8 mouse cellular contexts compared by ENCODE assay signal in the genomic region with DNA sequence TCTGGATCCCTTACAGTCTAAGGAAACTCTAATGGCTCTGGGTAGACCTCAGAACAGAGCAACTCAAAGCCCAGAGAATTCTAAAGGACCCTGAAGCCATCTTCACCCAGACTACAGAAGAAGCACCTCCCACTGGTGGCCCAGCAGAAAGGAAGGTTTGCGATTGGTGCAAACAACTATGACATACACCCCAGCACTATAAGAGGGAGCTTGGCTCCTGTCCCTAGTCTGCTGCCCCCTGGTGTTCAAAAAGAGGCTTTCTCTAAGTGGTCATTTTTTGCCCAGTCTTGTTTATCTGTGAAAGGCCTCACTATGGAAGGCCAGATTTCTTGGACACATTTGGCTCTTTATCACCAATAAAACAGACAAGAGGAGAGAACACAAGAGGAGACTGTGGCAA.
DNase-seq lines count a peak whose midpoint lies in the region; ATAC-seq lines count a peak whose summit lies in the region.

No protein-coding gene starts in this region.

- H3K27ac ChIP-seq in kidney, embryonic 16.5 days (ENCODE audit: low read length): 0 out of 2 replicates have a peak overlapping the region, but pooled peaks have one; percentile 18
- no peak overlapping the region for H3K27ac ChIP-seq in liver, embryonic 11.5 days (ENCODE audit: low read depth, low read length)

- DNase-seq in 416B (ENCODE audit: low read depth) (peak; percentile 86), MN1 (ENCODE audit: low spot score) (peak; percentile 83)
- peak; percentile 28 for DNase-seq in cerebellum, adult 9-11 months
- DNase-seq in gastrocnemius, postnatal 14 days: peak; percentile 42
- DNase-seq in liver, embryonic 11.5 days (ENCODE audit: low spot score): peak; percentile 35
- peak; percentile 44 to 52 for DNase-seq in natural killer cell, adult 2 months (ENCODE audit: low spot score in 2 of 2)
- peak; percentile 32 for DNase-seq in thymus, postnatal 4 days

- H3K9me3 ChIP-seq in kidney, embryonic 16.5 days (ENCODE audit: low read length): no peaks in the 10 kb centered on the region
- no peaks in the 10 kb centered on the region for H3K9me3 ChIP-seq in liver, embryonic 11.5 days (ENCODE audit: control insufficient read depth, low read length)

- 32% methylated on average over 1 of the region's 1 CpGs for WGBS in kidney, embryonic 16.5 days
- WGBS in liver, embryonic 11.5 days: 38% methylated on average over 1 of the region's 1 CpGs

- peak; percentile 59; the same call in 1 of the 2 replicates for ATAC-seq in kidney, embryonic 16.5 days (ENCODE audit: low FRiP score, low TSS enrichment)
- ATAC-seq in liver, embryonic 11.5 days (replicated peaks; ENCODE audit: low FRiP score): peak; percentile 58

- peaks cover 99% of the 10 kb centered on the region for H3K36me3 ChIP-seq in kidney, embryonic 16.5 days (ENCODE audit: insufficient read depth, low read length)
- H3K36me3 ChIP-seq in liver, embryonic 11.5 days (ENCODE audit: control insufficient read depth, insufficient read depth, low read length): peaks cover 6% of the 10 kb centered on the region

- no peak overlapping the region for H3K4me2 ChIP-seq in kidney, embryonic 16.5 days (replicated peaks; ENCODE audit: low read depth, low read length)
- H3K4me2 ChIP-seq in liver, embryonic 11.5 days: no peak overlapping the region

- intact Hi-C loops in gastrocnemius, postnatal 14 days (cut with DNase I; ENCODE audit: low total_unique reads): no loop called here

- no peak overlapping the region for H3K4me3 ChIP-seq in kidney, embryonic 16.5 days (ENCODE audit: low read length)
- H3K4me3 ChIP-seq in liver, embryonic 11.5 days (ENCODE audit: low read depth, low read length): no peak overlapping the region

- no peak overlapping the region for H3K9ac ChIP-seq in kidney, embryonic 16.5 days (replicated peaks; ENCODE audit: low read length)
- H3K9ac ChIP-seq in liver, embryonic 11.5 days (ENCODE audit: low read depth, low read length): no peak overlapping the region

- H3K27me3 ChIP-seq in kidney, embryonic 16.5 days (ENCODE audit: insufficient read depth, low read length): no peaks in the 10 kb centered on the region
- H3K27me3 ChIP-seq in liver, embryonic 11.5 days (replicated peaks; ENCODE audit: control insufficient read depth, insufficient read depth, low read length): no peaks in the 10 kb centered on the region

- H3K4me1 ChIP-seq in kidney, embryonic 16.5 days (ENCODE audit: insufficient read depth, low read length): no peaks in the 10 kb centered on the region
- H3K4me1 ChIP-seq in liver, embryonic 11.5 days (replicated peaks; ENCODE audit: control insufficient read depth, insufficient read depth, low read length): no peaks in the 10 kb centered on the region

Comparison
In these comparisons a context has a peak if more than half of its experiments do, and no peak if none do; other contexts are left out.
1. DNase-seq: peak in every context shown above with its lines; median percentile 86 in 416B; 83 in MN1; 48 in natural killer cell, adult 2 months; 42 in gastrocnemius, postnatal 14 days; 35 in liver, embryonic 11.5 days; 32 in thymus, postnatal 4 days; 28 in cerebellum, adult 9-11 months.